Mouse (Mus musculus): ENCODE data around the gene March10. TPM values are rescaled to one million over a fixed set of nuclear protein-coding genes. Genes with fewer than 3 reads are reported as not detected.

March10 gene
- polyA plus RNA-seq (2014; fragmentation: Illumina TruSeq; extraction: RNeasy Lipid Tissue Mini Kit (QIAGEN cat#74804); ENCODE audit: low read depth, low replicate concordance): not detected

GRCm38 (mm10) chr11:105456497-105456907, at the start of gene March10:
TSS of gene March10 (minus strand) at chr11:105456735.

Other genes with a start within 250 kb of the March10 start
- gene Mrc2, start 164.1 kb downstream of the March10 start, polyA plus RNA-seq (2014; fragmentation: Illumina TruSeq; extraction: RNeasy Lipid Tissue Mini Kit (QIAGEN cat#74804); ENCODE audit: low read depth, low replicate concordance): 10.8 TPM
- 3.4 TPM for gene Tanc2, start 133.3 kb upstream of the March10 start, polyA plus RNA-seq (2014; fragmentation: Illumina TruSeq; extraction: RNeasy Lipid Tissue Mini Kit (QIAGEN cat#74804); ENCODE audit: low read depth, low replicate concordance)

Data from heart, adult 10 weeks (tissue).